Mouse (Mus musculus) forebrain, embryonic 10.5 days (tissue): Measurements from ENCODE around the gene Arhgap23. TPM values are rescaled to one million over a fixed set of nuclear protein-coding genes. Genes with fewer than 3 reads are reported as not detected.
A peak's percentile ranks its signal among the peaks of the same experiment; 100 is the strongest.

Source experiments
- DNase-seq: peaks from one replicate; pipeline ENCODE4 v3.0.0-alpha.2; 2017; ENCODE audit warnings: low spot score; ENCODE audit errors: extremely low spot score
- H3K27ac ChIP-seq: fragments of 300-500 bp; sonication (generic); 2 replicates; pipeline ENCODE4 v1.5.1; 2016; ENCODE audit warnings: mild to moderate bottlenecking
- H3K27me3 ChIP-seq: fragments of 300-500 bp; sonication (generic); 2 replicates; pipeline ENCODE4 v1.6.1; 2016; ENCODE audit warnings: mild to moderate bottlenecking; ENCODE audit not compliant: poor library complexity, severe bottlenecking
- H3K36me3 ChIP-seq: fragments of 300-500 bp; sonication (generic); replicated peaks from 2 replicates; pipeline ENCODE4 v1.6.1; 2016; ENCODE audit warnings: mild to moderate bottlenecking, moderate library complexity
- H3K4me1 ChIP-seq: fragments of 300-500 bp; sonication (generic); 2 replicates; pipeline ENCODE4 v1.6.1; 2016
- H3K4me3 ChIP-seq: fragments of 300-500 bp; sonication (generic); 2 replicates; pipeline ENCODE4 v1.5.1; 2016; ENCODE audit warnings: mild to moderate bottlenecking, moderate library complexity
- H3K9me3 ChIP-seq: fragments of 300-500 bp; sonication (generic); 2 replicates; pipeline ENCODE4 v1.6.1; 2016; ENCODE audit warnings: mild to moderate bottlenecking, moderate library complexity
- WGBS: fragments of 180-500 bp; shearing (Covaris S2); methylation state at CpG from one replicate; pipeline ENCODE4 v1.1.7; 2016; 5-methylcytosine and 5-hydroxymethylcytosine counted together
- polyA plus RNA-seq: library from polyadenylated mRNA; unstranded; fragments of >200 nt; fragmentation: Nextera tagmentation; extraction: Ambion mirVana; gene quantifications from 2 replicates; pipeline ENCODE4 v1.2.1, GENCODE M21; 2016

Gene Arhgap23
- polyA plus RNA-seq, 1 experiment from 2014 or later, result 2.2 TPM

DNA sequence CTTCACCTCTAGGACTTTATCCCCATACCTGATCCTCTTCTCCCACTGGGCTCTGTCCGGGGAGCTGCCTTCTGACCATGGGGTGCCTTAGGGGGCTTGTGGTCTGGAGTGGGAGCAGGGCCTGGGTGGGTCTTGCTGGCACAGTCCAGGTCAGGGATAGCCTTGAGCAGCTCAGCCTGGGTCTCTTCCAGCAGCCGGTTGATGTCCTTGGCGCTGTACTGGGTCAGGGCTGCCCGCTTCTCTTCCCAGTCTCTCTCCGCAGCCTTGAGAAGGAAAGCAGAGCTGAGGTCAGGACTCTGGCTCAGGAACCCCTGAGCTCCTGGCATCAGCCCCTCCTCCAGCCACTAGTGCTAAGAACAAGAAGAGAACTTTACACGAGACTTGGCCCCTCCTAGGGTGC, 110.0 kb downstream of the Arhgap23 start:
- Histone ChIP-seq H3K27me3 (peaks cover 21% of the 10 kb centered on the region), H3K27ac (peak overlapping the region; percentile 44; the same call in 1 of the 2 replicates), H3K36me3 (peaks cover 54% of the 10 kb centered on the region), H3K9me3 (no peaks in the 10 kb centered on the region), H3K4me1 (peaks cover 45% of the 10 kb centered on the region), H3K4me3 (no peak overlapping the region)
- no peak for DNase-seq
- WGBS, result 94% methylated on average over 6 of the region's 6 CpGs

DNA sequence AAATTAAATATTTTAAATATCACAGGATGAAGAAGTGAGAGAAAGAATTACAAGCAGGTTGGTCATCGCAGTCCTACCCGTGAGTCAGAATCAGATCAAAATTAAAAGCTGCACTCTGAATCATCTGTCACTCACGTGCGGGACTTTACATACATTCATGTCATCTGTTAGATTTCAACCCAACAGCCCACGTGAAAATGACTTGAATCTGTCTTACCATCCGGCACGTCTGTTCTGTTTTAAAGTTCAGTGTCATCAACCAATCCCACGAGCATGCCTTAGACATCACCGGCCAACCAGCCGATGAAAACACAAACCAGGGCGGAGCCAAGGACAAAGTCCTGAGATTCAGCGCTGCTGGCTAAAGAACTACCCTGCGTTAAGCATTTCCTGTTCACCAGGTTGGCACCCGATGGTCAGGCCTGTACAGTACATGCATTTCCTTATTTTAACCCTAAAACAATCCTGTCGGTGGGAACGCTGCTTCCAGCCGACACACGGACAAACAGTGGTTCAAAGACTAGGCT, 113.0 kb downstream of the Arhgap23 start:
- 83% methylated on average over 18 of the region's 18 CpGs for WGBS
- peaks cover 44% of the 10 kb centered on the region for H3K27me3 ChIP-seq
- peaks cover 24% of the 10 kb centered on the region for H3K36me3 ChIP-seq
- DNase-seq, result no peak
- no peak overlapping the region for H3K27ac ChIP-seq
- no peaks in the 10 kb centered on the region for H3K9me3 ChIP-seq
- H3K4me3 ChIP-seq, result no peak overlapping the region
- H3K4me1 ChIP-seq, result peaks cover 56% of the 10 kb centered on the region

- peaks cover 56% of the 10 kb centered on the region for H3K4me1 ChIP-seq
- 94% methylated on average over 6 of the region's 6 CpGs for WGBS
- no peak overlapping the region for H3K4me3 ChIP-seq
- no peak for DNase-seq
- H3K9me3 ChIP-seq, result no peaks in the 10 kb centered on the region
- H3K36me3 ChIP-seq, result peaks cover 24% of the 10 kb centered on the region
- peaks cover 58% of the 10 kb centered on the region for H3K27me3 ChIP-seq
- H3K27ac ChIP-seq, result no peak overlapping the region
Measured at GRCm38 (mm10) chr11:97530069-97530468, 114.7 kb downstream of the Arhgap23 start.

- H3K27me3 ChIP-seq, result peaks cover 63% of the 10 kb centered on the region
- no peak for DNase-seq
- H3K4me3 ChIP-seq, result no peak overlapping the region; the same call in 1 of the 2 replicates
- H3K36me3 ChIP-seq, result peaks cover 15% of the 10 kb centered on the region
- no peaks in the 10 kb centered on the region for H3K9me3 ChIP-seq
- 67% methylated on average over 5 of the region's 5 CpGs for WGBS
- H3K27ac ChIP-seq, result no peak overlapping the region
- peaks cover 57% of the 10 kb centered on the region for H3K4me1 ChIP-seq
Measured at GRCm38 (mm10) chr11:97530961-97531360, 115.6 kb downstream of the Arhgap23 start.

DNA sequence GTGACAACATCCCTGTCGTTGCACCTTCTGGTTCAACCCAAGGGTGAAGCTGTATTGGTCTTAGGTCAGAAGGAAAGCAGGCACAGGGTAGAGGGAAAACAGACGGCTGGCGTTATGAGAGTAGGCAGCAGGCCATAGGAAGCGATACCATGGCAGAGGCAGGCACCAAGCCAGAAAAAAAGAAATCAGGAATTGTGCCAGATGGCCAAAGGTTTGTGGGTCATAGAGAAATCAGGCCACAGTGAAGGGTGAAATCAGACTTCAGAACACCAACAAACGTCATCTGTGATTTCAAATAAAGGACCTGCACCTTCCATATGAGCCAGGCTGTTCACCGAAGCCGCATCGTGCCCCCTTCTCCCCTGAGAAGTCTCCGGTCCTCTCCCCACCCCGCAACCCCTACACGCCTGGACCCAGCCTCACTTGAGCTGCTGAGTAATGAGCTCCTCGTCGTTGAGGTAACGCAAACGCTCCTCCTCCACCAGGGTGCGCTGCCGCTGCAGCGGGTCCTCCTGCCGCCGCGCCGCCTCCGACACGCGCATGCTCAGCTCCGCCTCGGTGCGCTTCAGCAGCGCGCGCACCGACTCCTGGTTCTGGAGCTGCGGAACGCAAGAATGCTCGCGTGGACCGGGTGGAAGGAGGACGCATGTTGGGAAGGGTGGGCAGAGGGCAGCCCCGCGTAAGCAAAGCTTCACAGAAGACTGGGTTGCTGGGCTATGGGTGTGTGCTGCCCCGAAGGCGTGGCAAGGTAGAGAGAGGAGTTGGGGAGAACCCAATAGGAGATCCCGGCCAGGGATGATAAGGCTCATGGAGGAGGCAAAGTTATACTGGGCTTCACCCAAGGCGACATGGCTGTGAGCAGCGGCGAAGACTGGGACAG, 116.3 kb downstream of the Arhgap23 start:
- peaks cover 70% of the 10 kb centered on the region for H3K27me3 ChIP-seq
- peaks cover 57% of the 10 kb centered on the region for H3K4me1 ChIP-seq
- DNase-seq, result peak; percentile 84
- H3K4me3 ChIP-seq, result peak overlapping the region; percentile 58
- peaks cover 9% of the 10 kb centered on the region for H3K36me3 ChIP-seq
- H3K27ac ChIP-seq, result peak overlapping the region; percentile 70
- H3K9me3 ChIP-seq, result no peaks in the 10 kb centered on the region
- WGBS, result 9% methylated on average over 46 of the region's 46 CpGs

DNA sequence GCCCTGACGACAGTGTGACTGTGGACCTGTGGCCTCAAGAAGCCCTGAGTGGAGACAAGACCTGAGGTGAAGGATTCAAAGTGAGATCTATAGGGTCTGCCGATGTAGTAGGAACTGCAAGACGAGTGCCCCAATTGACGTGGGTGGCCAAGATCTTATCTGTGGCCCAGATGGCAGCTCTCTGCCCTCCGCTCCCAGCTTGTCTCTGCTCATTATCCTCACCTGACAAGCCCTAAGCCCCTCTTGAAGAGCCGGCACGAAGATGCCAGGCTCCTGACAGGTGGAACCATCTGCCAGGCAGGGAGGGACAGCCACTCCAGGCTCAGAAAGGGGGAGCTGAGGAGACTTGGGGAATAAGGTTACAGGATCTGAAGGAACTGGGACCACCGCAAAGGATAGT, 117.0 kb downstream of the Arhgap23 start:
- peak overlapping the region; percentile 58 for H3K4me3 ChIP-seq
- no peak for DNase-seq
- peaks cover 77% of the 10 kb centered on the region for H3K27me3 ChIP-seq
- H3K27ac ChIP-seq, result no peak overlapping the region
- peaks cover 6% of the 10 kb centered on the region for H3K36me3 ChIP-seq
- 27% methylated on average over 8 of the region's 8 CpGs for WGBS
- peaks cover 63% of the 10 kb centered on the region for H3K4me1 ChIP-seq
- H3K9me3 ChIP-seq, result no peaks in the 10 kb centered on the region

DNA sequence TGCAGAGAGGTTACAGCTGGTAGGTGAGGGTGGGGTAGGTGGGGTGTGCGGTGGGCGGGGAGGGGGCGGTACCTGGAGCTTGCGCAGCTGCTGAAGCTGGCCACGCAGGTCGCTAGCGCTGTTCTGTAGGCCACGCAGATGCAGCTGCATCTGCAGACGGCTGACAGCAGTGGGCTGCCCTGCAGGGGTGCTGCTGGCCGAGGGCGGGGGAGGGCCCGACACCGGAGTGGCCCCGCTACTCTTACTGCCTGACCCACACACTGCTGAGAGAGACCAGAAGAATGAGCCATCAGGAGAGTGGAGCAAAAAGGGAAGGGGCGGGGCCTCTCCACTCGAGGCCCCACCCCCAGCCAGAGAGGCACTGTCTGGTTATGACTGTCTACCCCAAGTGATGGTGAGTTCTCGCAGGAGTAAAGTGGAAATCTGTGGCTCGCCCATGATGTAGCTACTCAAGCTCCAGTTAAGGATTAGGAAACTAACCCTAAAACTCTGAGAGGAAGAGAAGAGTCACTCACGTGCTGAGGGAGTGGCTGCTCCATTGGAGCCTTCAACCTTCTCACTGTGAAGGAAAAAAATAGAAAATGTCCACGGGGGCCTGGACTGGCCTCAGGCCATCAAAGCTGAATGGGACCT, 117.7 kb downstream of the Arhgap23 start:
- DNase-seq, result peak; percentile 46
- Histone ChIP-seq H3K27ac (no peak overlapping the region; the same call in 1 of the 2 replicates), H3K27me3 (peaks cover 84% of the 10 kb centered on the region), H3K4me3 (peak overlapping the region; percentile 58), H3K36me3 (peaks cover 6% of the 10 kb centered on the region), H3K4me1 (peaks cover 70% of the 10 kb centered on the region), H3K9me3 (no peaks in the 10 kb centered on the region)
- WGBS, result 6% methylated on average over 20 of the region's 20 CpGs

- no peak for DNase-seq
- Histone ChIP-seq H3K27me3 (peaks cover 90% of the 10 kb centered on the region), H3K9me3 (no peaks in the 10 kb centered on the region), H3K4me3 (peak overlapping the region; percentile 41; the same call in 1 of the 2 replicates), H3K27ac (no peak overlapping the region), H3K4me1 (peaks cover 70% of the 10 kb centered on the region), H3K36me3 (peaks cover 6% of the 10 kb centered on the region)
- 26% methylated on average over 7 of the region's 7 CpGs for whole genome bisulfite sequencing
Measured at GRCm38 (mm10) chr11:97533653-97534052, 118.3 kb downstream of the Arhgap23 start.

DNA sequence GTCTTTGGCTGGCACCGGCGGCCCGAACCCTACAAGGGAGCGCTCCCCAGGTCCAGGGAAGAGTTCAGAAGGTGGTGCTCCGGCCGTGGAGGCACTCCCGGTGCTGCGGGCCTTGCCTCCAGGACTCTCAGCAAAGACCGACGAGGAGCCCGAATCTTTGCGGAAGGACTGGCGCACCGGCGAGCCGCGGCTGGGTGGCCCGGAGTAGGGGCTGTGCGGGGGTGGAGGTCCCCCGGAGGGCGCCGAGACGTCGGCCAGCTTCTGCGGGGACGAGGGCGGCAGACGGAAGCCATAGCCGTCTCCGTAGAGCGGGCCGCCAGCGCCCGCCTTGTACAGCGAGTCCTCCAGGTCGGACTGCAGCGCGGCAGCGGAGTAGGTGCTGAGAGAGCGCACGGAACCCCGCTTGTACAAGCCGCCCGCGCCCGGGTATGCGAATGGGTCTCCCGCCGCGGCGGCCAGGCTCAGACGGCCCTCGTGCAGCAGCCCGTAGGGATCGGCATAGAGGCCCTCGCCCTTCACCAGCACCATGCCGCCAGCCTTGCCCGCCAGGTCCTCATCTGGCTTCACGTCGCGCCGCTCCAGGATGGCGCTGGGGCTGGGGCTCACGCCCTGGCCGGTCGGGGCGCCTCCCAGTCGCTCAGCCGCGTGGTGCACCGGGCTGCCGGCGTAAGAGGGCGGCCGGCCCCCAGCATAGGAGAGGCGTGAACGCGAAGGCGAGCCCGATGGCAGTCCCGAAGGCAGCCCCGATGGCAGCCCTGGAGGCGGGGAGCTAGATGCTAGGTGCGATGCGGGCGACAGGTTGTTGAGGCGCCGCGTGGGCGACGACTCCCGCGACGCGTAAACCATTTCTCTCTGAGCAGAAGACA, 119.3 kb downstream of the Arhgap23 start:
- Histone ChIP-seq H3K4me1 (peaks cover 76% of the 10 kb centered on the region), H3K27me3 (peaks cover 100% of the 10 kb centered on the region), H3K36me3 (peaks cover 6% of the 10 kb centered on the region), H3K27ac (0 out of 2 replicates have a peak overlapping the region, but pooled peaks have one; percentile 40), H3K9me3 (no peaks in the 10 kb centered on the region), H3K4me3 (peak overlapping the region; percentile 41)
- WGBS, result 5% methylated on average over 95 of the region's 95 CpGs
- DNase-seq, result peak; percentile 46

DNA sequence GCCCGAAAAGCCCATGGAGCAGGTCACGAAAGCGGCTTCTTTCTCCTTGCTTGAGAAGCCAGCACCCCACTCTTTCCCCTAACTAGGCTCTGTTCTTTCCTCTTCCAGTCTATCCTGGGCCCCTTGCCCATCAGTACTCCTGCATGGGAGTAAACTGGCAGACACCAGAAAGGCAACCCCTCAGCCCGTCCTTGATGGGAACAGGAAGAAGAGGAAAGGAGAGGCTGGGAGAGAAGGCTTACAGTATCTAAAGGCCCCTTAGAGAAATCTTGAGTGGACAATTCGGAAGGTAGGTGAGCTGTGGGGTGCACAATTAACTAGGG, 119.9 kb downstream of the Arhgap23 start:
- Histone ChIP-seq H3K9me3 (no peaks in the 10 kb centered on the region), H3K27me3 (peaks cover 95% of the 10 kb centered on the region), H3K36me3 (peaks cover 6% of the 10 kb centered on the region), H3K27ac (no peak overlapping the region), H3K4me1 (peaks cover 82% of the 10 kb centered on the region), H3K4me3 (peak overlapping the region; percentile 41)
- no peak for DNase-seq
- WGBS, result 28% methylated on average over 5 of the region's 5 CpGs

GRCm38 (mm10) chr11:97535660-97536059, 120.3 kb downstream of the Arhgap23 start:
- DNase-seq, result no peak
- H3K9me3 ChIP-seq, result no peaks in the 10 kb centered on the region
- peaks cover 86% of the 10 kb centered on the region for H3K4me1 ChIP-seq
- 44% methylated on average over 5 of the region's 5 CpGs for WGBS
- peaks cover 6% of the 10 kb centered on the region for H3K36me3 ChIP-seq
- no peak overlapping the region for H3K4me3 ChIP-seq
- no peak overlapping the region for H3K27ac ChIP-seq
- peaks cover 93% of the 10 kb centered on the region for H3K27me3 ChIP-seq

DNA sequence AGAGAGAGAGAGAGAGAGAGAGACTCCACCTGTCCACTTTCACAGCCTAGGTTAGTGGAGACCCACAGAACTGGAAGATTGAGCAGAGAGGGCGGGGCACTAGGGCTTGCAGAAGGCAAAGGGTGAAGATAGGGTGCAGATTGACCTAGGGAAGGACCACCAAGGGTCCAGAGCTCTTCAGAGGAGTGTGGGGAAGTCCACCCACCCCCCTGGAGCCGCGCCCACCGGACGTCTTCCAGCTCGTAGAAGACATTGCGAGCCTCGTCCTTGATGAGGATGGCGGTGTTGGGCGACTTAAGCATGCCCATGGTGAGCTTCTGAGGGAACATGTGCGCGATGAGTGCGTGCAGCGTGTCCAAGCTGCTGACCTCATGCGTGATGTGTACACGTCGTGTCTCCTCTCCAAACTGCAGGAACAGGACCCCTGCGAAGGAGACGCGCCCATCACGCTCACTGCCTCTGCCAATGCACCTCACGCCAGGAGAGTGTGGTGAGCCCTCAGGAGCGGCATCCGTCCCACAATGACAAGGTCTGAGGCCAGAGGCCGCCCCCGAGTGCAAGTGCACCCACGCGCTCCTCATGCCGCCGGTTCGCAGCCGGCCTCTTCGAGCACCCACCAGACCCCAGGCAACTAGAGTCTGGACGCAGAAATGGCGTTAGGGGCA, 120.9 kb downstream of the Arhgap23 start:
- H3K9me3 ChIP-seq, result no peaks in the 10 kb centered on the region
- H3K27ac ChIP-seq, result no peak overlapping the region
- H3K4me1 ChIP-seq, result peaks cover 87% of the 10 kb centered on the region
- H3K4me3 ChIP-seq, result peak overlapping the region; percentile 57
- peaks cover 6% of the 10 kb centered on the region for H3K36me3 ChIP-seq
- H3K27me3 ChIP-seq, result peaks cover 93% of the 10 kb centered on the region
- WGBS, result 13% methylated on average over 35 of the region's 35 CpGs
- DNase-seq, result no peak
